Mouse (Mus musculus) natural killer cell, adult 2 months (primary cell): ENCODE results near the gene Ncor1.
"Not testable (repeated sequence)": the region's sequence is repeated elsewhere in the genome, so short reads cannot be mapped to it uniquely, and the experiment has no call there.

Experiments used
- DNase-seq, 2 experiments: peaks; one replicate each; pipeline ENCODE4 v3.0.0; 2022; ENCODE audit warnings: low spot score in 2 of 2

Ncor1 gene

DNA sequence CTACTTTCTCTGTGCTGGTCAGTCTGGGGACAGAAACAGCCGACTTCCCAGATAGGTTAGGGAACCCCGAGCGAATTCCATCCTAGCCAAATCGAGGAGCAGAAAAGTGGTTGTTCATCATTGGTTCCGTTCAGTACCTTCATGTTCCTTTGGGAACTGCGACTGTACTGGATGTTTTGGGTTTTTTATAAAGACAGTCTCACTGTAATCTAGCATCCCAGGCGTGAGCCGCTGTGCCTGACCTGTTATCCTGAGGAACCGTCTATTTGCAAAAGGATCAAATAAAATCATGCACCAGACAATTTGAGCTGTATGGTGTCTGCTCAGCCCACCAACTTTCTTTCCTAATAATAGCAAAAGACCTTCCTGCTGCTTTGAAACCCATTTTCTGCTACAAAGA lies 439 bp upstream of the Ncor1 start:
- no peak for DNase-seq

DNA sequence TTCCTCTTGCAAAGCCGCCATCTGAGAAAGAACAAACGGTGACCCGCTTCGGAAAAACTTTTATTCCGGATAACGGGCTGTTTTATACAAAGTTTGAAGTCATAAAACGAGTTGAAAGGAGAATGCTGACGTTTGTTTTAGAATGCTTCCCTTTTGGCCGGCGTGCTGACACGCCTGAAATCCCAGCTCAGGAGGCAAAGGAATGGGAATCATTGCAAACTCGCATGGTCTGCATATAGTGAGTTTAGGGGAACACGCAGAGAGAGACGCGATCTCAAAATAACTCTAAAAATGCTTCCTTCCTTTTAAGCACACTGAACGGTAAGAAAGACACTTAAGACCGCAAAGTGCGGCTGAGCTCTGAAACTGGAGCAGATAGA lies 460 bp downstream of the Ncor1 start:
- DNase-seq, result peak in 1 of 2 experiments; percentile 47

GRCm38 (mm10) chr11:62457241-62457890 lies 975 bp downstream of the Ncor1 start:
- peak; percentile 87 to 89 for DNase-seq

- peak; percentile 35 to 55 for DNase-seq
Measured at GRCm38 (mm10) chr11:62456483-62457172, 1.7 kb downstream of the Ncor1 start.

GRCm38 (mm10) chr11:62456021-62456482 lies 2.3 kb downstream of the Ncor1 start:
- no peak for DNase-seq

DNA sequence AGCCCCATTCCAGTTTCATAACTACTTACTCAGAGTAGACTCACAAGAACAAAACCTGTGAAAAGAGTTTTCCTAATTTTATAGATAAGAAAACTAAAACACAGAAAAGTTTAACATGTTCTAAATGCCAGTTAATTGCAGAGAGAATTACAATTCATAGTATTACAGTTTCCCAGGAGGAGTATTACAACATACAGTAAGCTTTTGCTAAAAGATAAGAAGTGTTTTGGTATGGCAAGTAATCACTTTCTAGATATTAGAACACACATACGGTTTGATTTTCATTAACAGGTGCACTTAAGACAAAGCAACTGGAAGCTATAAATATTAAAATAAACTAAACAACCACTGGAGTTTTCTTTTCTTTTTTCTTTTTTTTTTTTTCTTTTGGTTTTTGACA lies 3.1 kb downstream of the Ncor1 start:
- DNase-seq, result no peak

- DNase-seq, result no peak
Measured at GRCm38 (mm10) chr11:62448971-62449370, 9.4 kb downstream of the Ncor1 start.

DNA sequence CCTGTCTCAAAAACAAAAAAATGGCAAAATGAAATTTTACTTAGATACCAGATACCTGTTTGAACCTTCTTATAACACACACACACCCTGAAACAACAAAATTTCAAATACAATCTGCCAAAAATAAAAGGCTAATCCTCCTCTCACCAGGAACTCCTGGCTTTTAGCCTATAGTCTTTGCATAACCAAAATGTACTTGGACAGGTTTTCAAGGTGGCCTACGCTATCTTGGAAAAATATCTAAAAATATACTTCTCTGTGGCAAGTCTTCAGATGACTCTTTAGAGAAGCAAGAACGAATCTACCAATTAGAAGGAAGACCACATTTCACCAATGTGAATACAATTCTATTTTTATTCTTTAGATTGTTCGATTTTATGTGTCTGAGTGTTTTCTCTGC lies 12.5 kb downstream of the Ncor1 start:
- no peak for DNase-seq

GRCm38 (mm10) chr11:62440670-62441315 lies 17.5 kb downstream of the Ncor1 start:
- no peak for DNase-seq

DNA sequence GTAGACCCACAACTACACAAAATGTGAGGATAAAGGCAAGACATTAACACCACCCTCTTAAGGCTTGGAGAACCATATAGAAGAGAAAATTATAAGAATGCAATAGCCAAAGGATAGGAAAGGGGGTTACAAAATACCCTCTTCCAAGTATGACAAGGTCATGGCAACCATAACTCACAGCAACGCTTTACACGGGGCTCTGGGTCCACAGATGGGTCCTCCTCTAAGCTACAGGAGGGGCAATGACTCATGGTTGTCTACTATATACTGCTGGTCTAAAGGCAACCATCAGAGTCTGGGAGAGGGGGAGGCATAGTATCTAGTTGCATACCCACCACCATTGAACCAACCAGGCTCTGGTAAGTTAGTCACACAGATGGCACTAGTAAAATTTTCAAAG lies 26.1 kb downstream of the Ncor1 start:
- no peak for DNase-seq

GRCm38 (mm10) chr11:62427105-62427504 lies 31.2 kb downstream of the Ncor1 start:
- peak; percentile 13 to 37 for DNase-seq

DNA sequence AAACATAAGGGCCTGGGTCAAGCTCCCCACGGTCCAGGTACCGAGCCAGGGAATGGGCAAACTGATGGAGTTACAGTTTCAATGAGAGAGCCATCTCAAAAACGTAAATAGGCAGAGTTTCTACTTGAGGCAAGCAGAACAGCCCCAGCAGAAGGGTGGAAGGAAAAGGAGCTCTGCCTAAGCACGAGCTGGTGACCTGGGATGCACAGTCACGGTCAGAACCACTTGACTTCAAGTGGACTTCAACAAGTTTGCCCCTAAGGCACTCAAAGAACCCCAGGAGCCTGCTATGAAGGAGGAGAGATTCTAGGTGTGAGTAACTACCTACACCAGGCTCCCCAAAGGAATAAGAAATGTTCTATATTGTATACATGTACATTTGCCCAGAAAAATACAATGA lies 32.1 kb downstream of the Ncor1 start:
- DNase-seq, result no peak

DNA sequence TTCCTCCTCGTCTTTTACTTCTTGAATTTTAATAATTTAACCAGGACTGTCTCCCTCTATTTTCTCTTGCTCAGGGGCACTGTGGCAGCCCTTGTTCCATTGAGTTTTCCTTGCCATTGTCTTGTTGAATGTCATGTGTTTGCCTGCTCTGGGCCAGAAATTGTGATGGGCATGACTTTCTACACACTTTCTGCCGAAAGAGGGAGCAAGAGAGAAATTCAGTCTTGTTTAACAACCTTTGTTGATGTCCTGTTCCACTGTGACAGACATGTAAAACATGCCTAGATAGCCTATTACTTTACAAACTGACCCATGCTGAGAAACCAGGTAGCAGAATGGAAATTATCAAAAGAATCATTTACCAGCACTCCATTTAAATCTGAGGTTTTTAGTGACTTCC lies 33.8 kb downstream of the Ncor1 start:
- no peak for DNase-seq

GRCm38 (mm10) chr11:62415026-62415425 lies 43.3 kb downstream of the Ncor1 start:
- no peak for DNase-seq

DNA sequence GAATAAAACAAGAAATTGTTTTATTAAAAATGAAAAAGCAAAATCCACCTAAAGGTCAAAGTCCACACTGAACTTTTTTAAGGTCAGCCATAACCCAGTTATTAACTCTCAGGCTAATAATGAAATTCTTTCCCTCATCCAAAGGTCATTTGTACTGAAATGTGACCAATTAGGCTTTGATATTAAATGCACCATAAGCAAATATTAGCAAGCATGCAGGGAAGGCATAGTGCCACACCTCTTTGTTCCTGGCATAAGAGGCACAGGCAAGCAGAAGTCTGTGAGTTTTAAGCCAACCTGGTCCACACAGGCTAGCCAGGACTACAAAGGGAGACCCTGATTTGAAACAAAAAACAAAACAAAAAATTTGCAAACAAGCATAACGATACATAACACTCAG lies 48.7 kb downstream of the Ncor1 start:
- no peak for DNase-seq

DNA sequence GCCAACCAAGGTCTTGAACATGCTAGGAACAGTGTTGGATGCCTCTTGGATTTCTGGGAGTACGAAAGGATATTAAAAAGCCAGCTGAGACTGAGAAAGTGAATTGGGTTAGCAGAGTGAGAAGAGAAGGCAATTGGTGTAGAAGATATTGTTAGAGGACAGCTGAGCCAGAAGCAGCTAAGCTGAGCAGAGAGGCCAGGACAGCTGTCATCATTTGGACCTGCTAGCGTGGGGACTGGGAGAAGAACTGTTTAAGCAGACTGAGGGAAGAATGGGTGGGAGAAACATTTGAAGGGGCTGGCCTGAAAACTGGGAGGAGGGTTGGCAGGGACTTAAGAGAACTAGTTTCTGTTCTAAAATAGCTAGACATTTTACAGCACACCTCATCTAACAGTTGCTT lies 49.5 kb downstream of the Ncor1 start:
- no peak for DNase-seq

DNA sequence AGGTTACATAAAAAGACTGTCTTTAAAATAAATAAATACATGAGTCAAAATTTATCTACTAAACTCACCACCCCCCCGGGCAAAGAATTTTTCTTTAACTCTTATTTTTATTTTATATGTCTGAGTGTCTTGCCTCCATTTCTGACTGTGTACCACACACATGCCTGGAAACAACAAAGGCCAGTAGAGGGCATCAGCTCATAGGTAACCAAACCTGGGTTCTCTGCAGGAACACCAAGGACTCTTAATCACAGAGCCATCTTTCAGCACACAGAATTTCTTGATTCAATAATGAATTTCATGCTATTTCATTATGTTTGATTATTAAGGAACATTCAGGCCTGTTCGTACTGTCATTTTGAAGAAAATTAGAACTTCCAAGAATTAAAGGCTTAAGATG lies 61.9 kb downstream of the Ncor1 start:
- DNase-seq, result peak in 1 of 2 experiments; percentile 5

DNA sequence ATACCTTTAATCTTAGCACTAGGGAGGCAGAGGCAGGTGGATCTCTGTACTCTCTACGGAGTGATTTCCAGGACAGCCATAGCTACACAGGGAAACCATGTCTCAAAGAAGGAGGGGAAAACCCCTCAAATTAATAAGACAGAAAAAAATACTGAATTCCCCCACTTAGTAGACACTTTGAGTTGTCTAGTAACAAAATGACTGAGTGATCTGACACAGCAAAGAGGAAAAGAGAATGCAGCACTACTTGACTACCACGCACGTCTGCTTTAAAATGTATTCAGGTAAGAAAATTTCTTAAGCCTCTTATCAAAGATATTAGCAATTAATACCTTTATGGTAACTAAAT lies 70.0 kb downstream of the Ncor1 start:
- DNase-seq, result no peak

GRCm38 (mm10) chr11:62387608-62388330 lies 70.6 kb downstream of the Ncor1 start:
- DNase-seq, result no peak

DNA sequence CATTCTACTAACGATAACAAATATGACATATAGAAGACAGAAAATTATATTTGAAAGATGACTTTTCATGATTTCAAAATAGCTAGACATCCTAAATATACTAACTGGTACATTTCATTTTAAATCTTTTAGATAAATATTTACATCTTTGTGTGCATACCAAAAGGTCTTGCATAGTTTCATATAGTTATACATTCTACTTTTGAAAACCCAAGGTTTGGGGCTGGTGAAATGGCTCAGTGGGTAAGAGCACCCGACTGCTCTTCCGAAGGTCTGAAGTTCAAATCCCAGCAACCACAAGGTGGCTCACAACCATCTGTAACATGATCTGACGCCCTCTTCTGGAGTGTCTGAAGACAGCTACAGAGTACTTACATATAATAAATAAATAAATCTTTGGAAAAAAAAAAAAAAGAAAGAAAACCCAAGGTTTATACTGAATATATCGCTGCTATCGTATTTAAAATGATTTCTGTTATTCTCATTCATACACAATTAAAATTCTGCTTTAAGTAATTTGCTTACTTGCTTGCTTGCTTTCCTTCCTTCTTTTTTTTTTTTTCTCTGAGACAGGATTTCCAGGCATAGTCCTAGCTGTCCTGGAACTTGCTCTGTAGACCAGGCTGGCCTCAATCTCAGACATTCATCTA lies 81.0 kb downstream of the Ncor1 start:
- DNase-seq, result not testable (repeated sequence)

GRCm38 (mm10) chr11:62371776-62372175 lies 86.6 kb downstream of the Ncor1 start:
- no peak for DNase-seq

GRCm38 (mm10) chr11:62369924-62370323 lies 88.4 kb downstream of the Ncor1 start:
- DNase-seq, result no peak
